Mouse (Mus musculus): Measurements from ENCODE around the gene Agpat4.

The Agpat4 gene

GRCm38 (mm10) chr17:12160984-12161764 is 42.7 kb downstream of the Agpat4 start:
- DNase-seq: no peak

- DNase-seq: no peak
These were observed 43.4 kb downstream of the Agpat4 start for GRCm38 (mm10) chr17:12161877-12162276.

GRCm38 (mm10) chr17:12162824-12163223 is 44.3 kb downstream of the Agpat4 start:
- DNase-seq: no peak

GRCm38 (mm10) chr17:12163403-12163802 is 44.9 kb downstream of the Agpat4 start:
- DNase-seq: no peak

- no peak for DNase-seq
These were observed 45.4 kb downstream of the Agpat4 start for GRCm38 (mm10) chr17:12163903-12164302.

GRCm38 (mm10) chr17:12164507-12164906 is 46.0 kb downstream of the Agpat4 start:
- DNase-seq: no peak

- DNase-seq: no peak
These were observed 46.6 kb downstream of the Agpat4 start for GRCm38 (mm10) chr17:12165009-12165695.

- no peak for DNase-seq
These were observed 47.2 kb downstream of the Agpat4 start for GRCm38 (mm10) chr17:12165701-12166100.

- no peak for DNase-seq
These were observed 50.0 kb downstream of the Agpat4 start for GRCm38 (mm10) chr17:12168536-12168935.

- DNase-seq: no peak
These were observed 50.9 kb downstream of the Agpat4 start for GRCm38 (mm10) chr17:12169326-12169836.

- DNase-seq: no peak
These were observed 52.4 kb downstream of the Agpat4 start for GRCm38 (mm10) chr17:12170791-12171497.

GRCm38 (mm10) chr17:12171666-12172065 is 53.2 kb downstream of the Agpat4 start:
- DNase-seq: no peak

GRCm38 (mm10) chr17:12174221-12174620 is 55.7 kb downstream of the Agpat4 start:
- no peak for DNase-seq

GRCm38 (mm10) chr17:12174896-12175295 is 56.4 kb downstream of the Agpat4 start:
- no peak for DNase-seq

- DNase-seq: no peak
These were observed 57.1 kb downstream of the Agpat4 start for GRCm38 (mm10) chr17:12175626-12176025.

GRCm38 (mm10) chr17:12179339-12179738 is 60.8 kb downstream of the Agpat4 start:
- no peak for DNase-seq

GRCm38 (mm10) chr17:12179766-12180165 is 61.3 kb downstream of the Agpat4 start:
- no peak for DNase-seq

GRCm38 (mm10) chr17:12182702-12183485 is 64.4 kb downstream of the Agpat4 start:
- DNase-seq: peak; percentile 78

GRCm38 (mm10) chr17:12184283-12184682 is 65.8 kb downstream of the Agpat4 start:
- DNase-seq: no peak

GRCm38 (mm10) chr17:12185855-12186254 is 67.4 kb downstream of the Agpat4 start:
- peak; percentile 87 for DNase-seq

- peak; percentile 70 for DNase-seq
These were observed 67.8 kb downstream of the Agpat4 start for GRCm38 (mm10) chr17:12186341-12186740.

- DNase-seq: peak; percentile 57
These were observed 69.3 kb downstream of the Agpat4 start for GRCm38 (mm10) chr17:12187782-12188181.

- DNase-seq: no peak
These were observed 76.6 kb downstream of the Agpat4 start for GRCm38 (mm10) chr17:12195137-12195536.
